Mouse (Mus musculus) hindbrain, embryonic 14.5 days (tissue): Measurements from ENCODE around the gene Hck. TPM values are rescaled to one million over a fixed set of nuclear protein-coding genes. Genes with fewer than 3 reads are reported as not detected.

Source experiments
- ATAC-seq: fragments of 200-750 bp; cut with Nextera tagmentation; 2 replicates; pipeline ENCODE4 v1.8.0; 2017; ENCODE audit warnings: moderate number of reproducible peaks, mild to moderate bottlenecking, moderate TSS enrichment, moderate library complexity; ENCODE audit not compliant: low FRiP score
- DNase-seq: peaks from one replicate; pipeline ENCODE4 v3.0.0-alpha.2; 2015; ENCODE audit warnings: low spot score
- H3K27ac ChIP-seq: fragments of 300-500 bp; sonication (generic); 2 replicates; pipeline ENCODE4 v1.5.1; 2014; ENCODE audit warnings: mild to moderate bottlenecking, moderate library complexity
- H3K27me3 ChIP-seq: fragments of 300-500 bp; sonication (generic); 2 replicates; pipeline ENCODE4 v1.6.1; 2014; ENCODE audit warnings: mild to moderate bottlenecking, low read length, mixed read lengths; ENCODE audit not compliant: control insufficient read depth, insufficient read depth
- H3K36me3 ChIP-seq: fragments of 300-500 bp; sonication (generic); replicated peaks from 2 replicates; pipeline ENCODE4 v1.6.1; 2014; ENCODE audit not compliant: control insufficient read depth, insufficient read depth
- H3K4me1 ChIP-seq: fragments of 300-500 bp; sonication (generic); replicated peaks from 2 replicates; pipeline ENCODE4 v1.6.1; 2014; ENCODE audit warnings: antibody characterized with exemption, low read length, mixed read lengths; ENCODE audit not compliant: control insufficient read depth, insufficient read depth
- H3K4me2 ChIP-seq: fragments of 300-500 bp; sonication (generic); replicated peaks from 2 replicates; pipeline ENCODE4 v1.6.1; 2014; ENCODE audit warnings: mild to moderate bottlenecking, moderate library complexity
- H3K4me3 ChIP-seq: fragments of 300-500 bp; sonication (generic); replicated peaks from 2 replicates; pipeline ENCODE4 v1.5.1; 2014; ENCODE audit warnings: mild to moderate bottlenecking, low read length
- H3K9ac ChIP-seq: fragments of 300-500 bp; sonication (generic); 2 replicates; pipeline ENCODE4 v1.6.1; 2014
- H3K9me3 ChIP-seq: fragments of 300-500 bp; sonication (generic); 2 replicates; pipeline ENCODE4 v1.6.1; 2016; ENCODE audit warnings: low read length; ENCODE audit not compliant: control insufficient read depth
- WGBS: fragments of 180-500 bp; shearing (Covaris S2); extraction: QIAGEN DNeasy Blood & Tissue Kit; methylation state at CpG from one replicate; pipeline ENCODE4 v1.1.7; 2014; 5-methylcytosine and 5-hydroxymethylcytosine counted together
- polyA plus RNA-seq: library from polyadenylated mRNA; unstranded; fragments of >200 nt; fragmentation: Nextera tagmentation; extraction: Ambion mirVana; gene quantifications from 2 replicates; pipeline ENCODE4 v1.2.1, GENCODE M21; 2014

The Hck gene
- polyA plus RNA-seq, 1 experiment from 2014 or later, result 2.2 TPM

- no peak overlapping the region for H3K27ac ChIP-seq
- no peaks in the 10 kb centered on the region for H3K9me3 ChIP-seq
- 95% methylated on average over 2 of the region's 2 CpGs for WGBS
- H3K4me2 ChIP-seq, result no peak overlapping the region
- H3K4me3 ChIP-seq, result no peak overlapping the region
- peaks cover 82% of the 10 kb centered on the region for H3K36me3 ChIP-seq
- no peak overlapping the region for H3K9ac ChIP-seq
- H3K27me3 ChIP-seq, result no peaks in the 10 kb centered on the region
- ATAC-seq, result no peak
- no peak for DNase-seq
- no peaks in the 10 kb centered on the region for H3K4me1 ChIP-seq
These were observed 90.8 kb downstream of the Hck start for GRCm38 (mm10) chr2:153199114-153199513.

Other genes with a start within 250 kb of the Hck start
- gene Mylk2, start 197.1 kb upstream of the Hck start, polyA plus RNA-seq, result not detected in 2 replicates
- gene Foxs1, start 175.3 kb upstream of the Hck start, polyA plus RNA-seq, result 3.5 and 4.9 TPM in 2 replicates
- 8.8 and 11.0 TPM in 2 replicates for gene Dusp15, start 156.8 kb upstream of the Hck start, polyA plus RNA-seq
- 8.0 and 11.2 TPM in 2 replicates for gene Ttll9, start 146.0 kb upstream of the Hck start, polyA plus RNA-seq
- 137 and 149 TPM in 2 replicates for gene Pdrg1, start 93.0 kb upstream of the Hck start, polyA plus RNA-seq
- 0.84 and 1.8 TPM in 2 replicates for gene Xkr7, start 76.6 kb upstream of the Hck start, polyA plus RNA-seq
- gene Ccm2l, start 42.5 kb upstream of the Hck start, polyA plus RNA-seq, result 1.7 and 2.4 TPM in 2 replicates
- 84.0 and 84.3 TPM in 2 replicates for gene Tm9sf4, start 52.8 kb downstream of the Hck start, polyA plus RNA-seq
- gene Tspyl3, start 117.0 kb downstream of the Hck start, polyA plus RNA-seq, result 31.7 and 34.1 TPM in 2 replicates
- gene Plagl2, start 133.0 kb downstream of the Hck start, polyA plus RNA-seq, result 6.4 and 8.7 TPM in 2 replicates
- 5.3 and 6.3 TPM in 2 replicates for gene Pofut1, start 133.1 kb downstream of the Hck start, polyA plus RNA-seq
- 17.3 and 21.2 TPM in 2 replicates for gene Kif3b, start 182.9 kb downstream of the Hck start, polyA plus RNA-seq
- gene Asxl1, start 237.4 kb downstream of the Hck start, polyA plus RNA-seq, result 14.2 and 15.2 TPM in 2 replicates